Mouse (Mus musculus): Measurements from ENCODE around the gene Foxj1. TPM values are rescaled to one million over a fixed set of nuclear protein-coding genes. Genes with fewer than 3 reads are reported as not detected.

Foxj1 gene
- polyA plus RNA-seq, 1 experiment from 2014 or later = 1.1 TPM

DNA sequence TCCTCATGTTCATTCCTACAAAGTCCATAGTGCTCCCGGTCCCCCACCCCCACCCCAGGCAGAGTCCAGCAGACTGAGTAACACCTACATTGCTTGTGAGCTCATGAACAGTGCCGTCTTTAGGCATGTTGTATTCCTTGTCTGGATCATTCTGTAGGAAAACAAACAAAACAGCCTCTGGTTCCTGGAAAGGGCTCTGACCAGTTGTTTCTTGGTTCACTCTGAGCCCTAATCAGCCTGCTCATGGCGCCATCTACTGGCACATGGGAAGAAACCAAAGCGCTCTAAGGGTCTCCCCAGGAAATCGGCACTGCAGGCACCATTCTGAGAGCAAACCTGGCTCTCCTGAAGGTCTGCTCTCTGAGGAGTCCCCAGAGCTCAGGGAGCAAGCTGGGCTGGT lies 40.9 kb downstream of the Foxj1 start:
- Histone ChIP-seq H3K9ac (no peak overlapping the region), H3K4me2 (no peak overlapping the region), H3K4me3 (replicated peaks) (no peak overlapping the region), H3K27me3 (replicated peaks) (no peaks in the 10 kb centered on the region), H3K4me1 (peaks cover 7% of the 10 kb centered on the region; the same call in 1 of the 2 replicates), H3K36me3 (peaks cover 17% of the 10 kb centered on the region), H3K27ac (no peak overlapping the region), H3K9me3 (no peaks in the 10 kb centered on the region)
- WGBS = 29% methylated on average over 5 of the region's 5 CpGs
- ATAC-seq (ENCODE audit: insufficient read depth, low FRiP score, low read depth) = 0 out of 2 replicates have a peak, but pooled peaks have one; percentile 13

DNA sequence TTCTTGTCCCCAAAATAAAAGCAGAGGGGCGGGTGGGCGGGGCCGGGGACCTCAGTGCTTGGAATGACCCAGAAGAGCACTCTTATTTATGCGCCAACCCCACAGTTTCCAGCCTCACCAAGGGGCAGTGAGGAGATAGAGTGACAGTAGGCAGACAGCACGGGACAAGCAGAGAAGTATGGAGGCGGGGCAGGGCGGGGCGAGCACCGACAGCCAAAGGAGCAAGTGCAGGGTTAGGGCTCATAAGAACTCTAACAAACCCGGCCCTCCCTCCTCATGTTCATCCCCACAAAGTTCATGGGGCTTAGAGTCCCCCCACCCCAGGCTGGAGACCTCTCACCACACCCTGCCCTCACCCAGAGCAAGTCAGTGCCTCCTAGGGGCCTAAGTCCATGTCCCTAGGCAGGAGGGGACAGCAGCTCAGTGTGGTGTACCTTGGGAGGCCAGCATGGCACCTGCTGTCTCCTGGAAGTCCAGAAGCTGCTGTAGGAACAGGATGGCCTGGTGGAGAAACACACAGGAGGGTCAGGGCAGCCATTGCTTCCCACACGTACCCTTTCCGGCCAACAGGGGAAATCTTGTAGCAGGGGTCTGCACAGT lies 41.6 kb downstream of the Foxj1 start:
- no peak overlapping the region for H3K9ac ChIP-seq
- no peaks in the 10 kb centered on the region for H3K27me3 ChIP-seq (replicated peaks)
- no peaks in the 10 kb centered on the region for H3K9me3 ChIP-seq
- no peak overlapping the region for H3K27ac ChIP-seq
- peaks cover 7% of the 10 kb centered on the region; the same call in 1 of the 2 replicates for H3K4me1 ChIP-seq
- WGBS = 84% methylated on average over 12 of the region's 12 CpGs
- peaks cover 23% of the 10 kb centered on the region for H3K36me3 ChIP-seq
- no peak for ATAC-seq (ENCODE audit: insufficient read depth, low FRiP score, low read depth)
- H3K4me2 ChIP-seq = no peak overlapping the region
- H3K4me3 ChIP-seq (replicated peaks) = no peak overlapping the region

DNA sequence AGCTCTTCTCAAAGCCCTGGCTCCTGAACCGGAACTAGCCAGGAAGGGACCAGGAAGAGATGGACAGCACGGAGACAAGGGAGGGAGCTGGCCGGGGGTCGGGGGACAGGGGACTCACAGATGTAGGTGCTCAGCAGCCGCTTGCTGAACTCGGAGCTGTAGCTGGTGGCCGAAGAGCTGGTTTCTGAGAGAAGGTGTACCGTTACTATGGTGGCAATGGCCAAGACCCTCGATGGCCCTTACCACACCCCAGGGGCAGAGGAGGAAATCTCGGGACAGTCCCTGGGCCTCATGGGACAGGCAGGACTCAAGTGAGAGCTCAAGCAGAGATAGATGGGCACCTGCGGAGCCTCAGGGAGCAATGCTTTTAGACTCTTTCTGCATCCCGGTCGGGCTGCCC lies 42.8 kb downstream of the Foxj1 start:
- no peak for ATAC-seq (ENCODE audit: insufficient read depth, low FRiP score, low read depth)
- Histone ChIP-seq H3K4me3 (replicated peaks) (no peak overlapping the region), H3K4me2 (no peak overlapping the region), H3K27ac (no peak overlapping the region), H3K9ac (no peak overlapping the region), H3K36me3 (peaks cover 24% of the 10 kb centered on the region), H3K4me1 (peaks cover 7% of the 10 kb centered on the region; the same call in 1 of the 2 replicates), H3K27me3 (replicated peaks) (no peaks in the 10 kb centered on the region), H3K9me3 (no peaks in the 10 kb centered on the region)
- 91% methylated on average over 13 of the region's 13 CpGs for WGBS

- peak overlapping the region; percentile 61 for H3K27ac ChIP-seq
- 55% methylated on average over 8 of the region's 8 CpGs for WGBS
Observed at GRCm38 (mm10) chr11:116290556-116290955, 44.6 kb downstream of the Foxj1 start.

DNA sequence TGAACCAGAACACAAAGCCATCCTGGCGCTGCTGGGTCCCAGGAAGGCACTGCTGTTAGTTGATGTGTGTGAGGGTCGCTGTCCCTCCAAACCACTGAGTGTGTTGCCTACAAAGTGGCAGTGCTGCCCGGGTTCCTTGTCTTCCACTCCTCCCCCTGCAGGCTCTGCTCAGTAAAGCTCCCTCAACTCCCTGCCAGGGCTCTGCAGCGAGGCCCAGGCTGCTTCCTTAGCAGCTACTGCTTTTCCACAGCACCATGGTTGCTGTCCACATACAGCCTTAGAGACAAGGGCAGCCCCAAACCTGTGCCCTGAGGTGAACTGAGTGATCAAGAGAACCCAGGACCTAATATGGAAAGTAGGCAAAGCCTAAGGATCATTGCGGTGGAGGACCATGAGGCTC lies 47.8 kb downstream of the Foxj1 start:
- no peaks in the 10 kb centered on the region for H3K9me3 ChIP-seq
- H3K27ac ChIP-seq = no peak overlapping the region
- H3K4me3 ChIP-seq (replicated peaks) = no peak overlapping the region
- H3K4me1 ChIP-seq = peaks cover 19% of the 10 kb centered on the region
- H3K4me2 ChIP-seq = no peak overlapping the region
- H3K27me3 ChIP-seq (replicated peaks) = peaks cover 25% of the 10 kb centered on the region
- WGBS = 76% methylated on average over 5 of the region's 5 CpGs
- peaks cover 21% of the 10 kb centered on the region for H3K36me3 ChIP-seq
- no peak overlapping the region for H3K9ac ChIP-seq
- ATAC-seq (ENCODE audit: insufficient read depth, low FRiP score, low read depth) = no peak

More at GRCm38 (mm10) chr11:116290556-116290955, 44.6 kb downstream of the Foxj1 start:
- Histone ChIP-seq H3K9ac (no peak overlapping the region), H3K4me2 (no peak overlapping the region), H3K4me1 (peaks cover 12% of the 10 kb centered on the region; the same call in 1 of the 2 replicates), H3K4me3 (replicated peaks) (no peak overlapping the region), H3K27me3 (replicated peaks) (no peaks in the 10 kb centered on the region), H3K36me3 (peaks cover 21% of the 10 kb centered on the region), H3K9me3 (no peaks in the 10 kb centered on the region)
- ATAC-seq (ENCODE audit: insufficient read depth, low FRiP score, low read depth) = no peak

GRCm38 (mm10) chr11:116285770-116286191 lies 49.4 kb downstream of the Foxj1 start:
- Histone ChIP-seq H3K4me3 (replicated peaks) (no peak overlapping the region), H3K4me2 (no peak overlapping the region), H3K27ac (peak overlapping the region; percentile 63; the same call in 1 of the 2 replicates), H3K27me3 (replicated peaks) (peaks cover 40% of the 10 kb centered on the region), H3K9ac (no peak overlapping the region), H3K4me1 (peaks cover 26% of the 10 kb centered on the region), H3K9me3 (no peaks in the 10 kb centered on the region), H3K36me3 (peaks cover 21% of the 10 kb centered on the region)
- WGBS = 44% methylated on average over 7 of the region's 7 CpGs
- peak; percentile 57; the same call in 1 of the 2 replicates for ATAC-seq (ENCODE audit: insufficient read depth, low FRiP score, low read depth)

DNA sequence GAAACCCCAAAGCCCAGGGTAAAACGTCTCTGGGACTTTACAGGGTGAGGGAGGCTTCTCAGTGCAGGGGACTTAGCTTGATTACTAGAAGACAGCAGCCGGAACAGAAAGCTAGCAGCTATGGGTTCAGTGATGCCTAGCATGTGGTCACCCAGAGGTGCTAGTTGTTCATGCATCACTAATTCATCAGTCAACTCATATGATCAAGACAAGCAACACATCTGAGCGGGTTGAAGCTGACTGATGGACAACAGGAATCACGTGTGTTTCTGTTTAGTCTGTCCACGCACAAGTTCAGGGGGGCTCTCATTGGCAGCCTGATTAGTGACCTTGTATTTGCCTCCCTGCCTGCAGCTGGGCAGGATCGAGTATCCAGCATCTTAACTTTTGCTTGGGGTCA lies 51.2 kb downstream of the Foxj1 start:
- Histone ChIP-seq H3K9me3 (no peaks in the 10 kb centered on the region), H3K27ac (no peak overlapping the region), H3K9ac (no peak overlapping the region), H3K4me2 (no peak overlapping the region), H3K36me3 (peaks cover 10% of the 10 kb centered on the region), H3K27me3 (replicated peaks) (peaks cover 51% of the 10 kb centered on the region), H3K4me1 (peaks cover 26% of the 10 kb centered on the region), H3K4me3 (replicated peaks) (no peak overlapping the region)
- WGBS = 44% methylated on average over 6 of the region's 6 CpGs
- ATAC-seq (ENCODE audit: insufficient read depth, low FRiP score, low read depth) = no peak

GRCm38 (mm10) chr11:116282912-116283521 lies 52.2 kb downstream of the Foxj1 start:
- 8% methylated on average over 48 of the region's 48 CpGs for WGBS
- no peak overlapping the region for H3K4me2 ChIP-seq
- H3K9me3 ChIP-seq = no peaks in the 10 kb centered on the region
- H3K36me3 ChIP-seq = peaks cover under 1% of the 10 kb centered on the region; the same call in 1 of the 2 replicates
- H3K27me3 ChIP-seq (replicated peaks) = peaks cover 51% of the 10 kb centered on the region
- ATAC-seq (ENCODE audit: insufficient read depth, low FRiP score, low read depth) = no peak
- 0 out of 2 replicates have a peak overlapping the region, but pooled peaks have one; percentile 2 for H3K4me3 ChIP-seq (replicated peaks)
- no peak overlapping the region for H3K27ac ChIP-seq
- peaks cover 26% of the 10 kb centered on the region for H3K4me1 ChIP-seq
- no peak overlapping the region for H3K9ac ChIP-seq

DNA sequence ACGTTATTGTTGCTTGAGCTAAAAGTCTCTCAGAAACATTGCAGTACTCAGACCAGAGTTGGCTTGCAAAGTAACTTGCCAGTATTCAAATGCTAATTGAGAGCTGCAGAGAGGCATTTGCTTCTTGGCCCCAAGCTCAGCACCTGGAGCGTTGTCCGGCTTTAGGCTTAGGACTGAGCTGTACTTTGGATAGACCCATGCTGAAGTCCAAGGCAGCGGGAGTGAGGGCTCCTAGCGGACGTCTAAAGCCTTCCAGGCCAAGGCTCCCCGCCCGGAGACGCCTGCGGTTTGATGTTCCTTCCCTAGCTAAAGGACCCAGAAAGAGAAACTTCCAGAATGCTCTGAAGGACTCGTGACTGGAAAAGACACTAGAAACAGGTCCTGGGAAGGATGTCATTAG lies 53.1 kb downstream of the Foxj1 start:
- 1% methylated on average over 11 of the region's 11 CpGs for WGBS
- H3K4me1 ChIP-seq = peaks cover 22% of the 10 kb centered on the region
- ATAC-seq (ENCODE audit: insufficient read depth, low FRiP score, low read depth) = no peak
- H3K36me3 ChIP-seq = no peaks in the 10 kb centered on the region
- no peak overlapping the region for H3K9ac ChIP-seq
- peaks cover 51% of the 10 kb centered on the region for H3K27me3 ChIP-seq (replicated peaks)
- peak overlapping the region; percentile 59; the same call in 1 of the 2 replicates for H3K4me2 ChIP-seq
- no peak overlapping the region for H3K27ac ChIP-seq
- H3K9me3 ChIP-seq = no peaks in the 10 kb centered on the region
- H3K4me3 ChIP-seq (replicated peaks) = no peak overlapping the region; the same call in 1 of the 2 replicates

DNA sequence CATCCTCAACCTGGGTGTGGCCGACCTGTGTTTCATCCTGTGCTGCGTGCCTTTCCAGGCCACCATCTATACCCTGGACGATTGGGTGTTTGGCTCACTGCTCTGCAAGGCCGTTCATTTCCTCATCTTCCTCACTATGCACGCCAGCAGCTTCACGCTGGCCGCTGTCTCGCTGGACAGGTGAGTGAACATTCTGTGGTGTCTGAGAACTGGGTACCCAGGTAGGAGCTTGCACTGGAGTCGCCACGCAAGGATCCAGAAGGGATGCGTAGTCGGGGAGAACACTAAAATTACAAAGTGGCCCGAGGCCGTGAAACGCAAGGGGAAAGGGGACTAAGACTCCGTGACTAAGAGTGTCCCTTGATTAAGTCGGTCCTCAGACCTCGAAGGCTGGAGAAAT lies 53.5 kb downstream of the Foxj1 start:
- no peak for ATAC-seq (ENCODE audit: insufficient read depth, low FRiP score, low read depth)
- H3K4me2 ChIP-seq = peak overlapping the region; percentile 59
- no peak overlapping the region for H3K27ac ChIP-seq
- peaks cover 51% of the 10 kb centered on the region for H3K27me3 ChIP-seq (replicated peaks)
- no peaks in the 10 kb centered on the region for H3K9me3 ChIP-seq
- H3K4me3 ChIP-seq (replicated peaks) = peak overlapping the region; percentile 27
- H3K36me3 ChIP-seq = no peaks in the 10 kb centered on the region
- no peak overlapping the region for H3K9ac ChIP-seq
- 3% methylated on average over 18 of the region's 18 CpGs for WGBS
- H3K4me1 ChIP-seq = peaks cover 22% of the 10 kb centered on the region

GRCm38 (mm10) chr11:116280751-116281663 lies 54.2 kb downstream of the Foxj1 start, which contains the start of gene Galr2:
Gene Galr2 (plus strand): TSS chr11:116280939.
- Histone ChIP-seq H3K27me3 (replicated peaks) (peaks cover 51% of the 10 kb centered on the region), H3K4me2 (peak within 1 kb of the TSS; percentile 59), H3K4me1 (peaks cover 22% of the 10 kb centered on the region), H3K9ac (no peak within 1 kb of the TSS), H3K27ac (no peak within 1 kb of the TSS), H3K36me3 (no peaks in the 10 kb centered on the region), H3K9me3 (no peaks in the 10 kb centered on the region), H3K4me3 (replicated peaks) (peak within 1 kb of the TSS; percentile 27)
- peak; percentile 21; the same call in 1 of the 2 replicates for ATAC-seq (ENCODE audit: insufficient read depth, low FRiP score, low read depth)
- 8% methylated on average over 48 of the region's 48 CpGs for WGBS

All from stomach, embryonic 15.5 days (tissue).